Mouse (Mus musculus) brown adipose tissue, adult 24 weeks (tissue): Measurements from ENCODE around the gene Chil6. TPM values are rescaled to one million over a fixed set of nuclear protein-coding genes. Genes with fewer than 3 reads are reported as not detected.

Experiments
- H3K27ac ChIP-seq: fragments of 200-500 bp; replicated peaks from 2 replicates; pipeline ENCODE4 v1.5.1; 2012; ENCODE audit warnings: low read depth, mild to moderate bottlenecking, low read length
- H3K4me1 ChIP-seq: fragments of 200-500 bp; 2 replicates; pipeline ENCODE4 v1.6.1; 2012; ENCODE audit warnings: low read length, mixed read lengths; ENCODE audit not compliant: control insufficient read depth, insufficient read depth, insufficient read length
- H3K4me3 ChIP-seq: fragments of 200-500 bp; 2 replicates; pipeline ENCODE4 v1.5.1; 2012; ENCODE audit warnings: low read depth, mild to moderate bottlenecking, low read length, moderate library complexity; ENCODE audit not compliant: insufficient read depth
- polyA plus RNA-seq: library from polyadenylated mRNA; stranded (reverse); fragments of >200 nt; gene quantifications from 2 replicates; pipeline ENCODE4 v1.2.4, GENCODE M21; 2012; ENCODE audit not compliant: missing spikeins, insufficient read depth, insufficient read length

Chil6 gene
- polyA plus RNA-seq, result not detected in 2 replicates

DNA sequence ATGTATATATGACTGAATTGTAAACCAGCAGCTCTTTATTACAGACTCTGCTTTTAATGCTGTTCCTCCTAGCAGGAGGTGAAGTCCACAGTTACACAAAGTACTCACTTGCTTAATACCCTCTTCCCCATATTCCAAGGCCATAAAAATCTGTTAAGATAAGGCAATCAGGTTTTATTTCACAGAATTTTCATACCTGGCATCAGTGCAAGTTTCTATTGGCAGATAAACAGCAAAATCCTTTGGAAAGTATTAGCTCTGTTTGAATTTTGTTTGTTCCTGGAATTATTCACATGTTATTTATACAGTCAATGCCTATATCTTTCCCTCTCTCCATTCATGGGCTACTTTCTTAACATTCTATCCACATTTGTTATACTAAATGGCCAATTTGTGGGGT is at the start of gene Chil6:
Gene Chil6 (minus strand): TSS at position 101 of the 400 bp plus-strand sequence.
- Histone ChIP-seq H3K27ac (no peak within 1 kb of the TSS), H3K4me3 (no peak within 1 kb of the TSS), H3K4me1 (no peaks in the 10 kb centered on the region)

- H3K4me1 ChIP-seq, result no peaks in the 10 kb centered on the region
- no peak overlapping the region for H3K4me3 ChIP-seq
- no peak overlapping the region for H3K27ac ChIP-seq
These were observed 46.6 kb upstream of the Chil6 start for GRCm38 (mm10) chr3:106452616-106453015.

DNA sequence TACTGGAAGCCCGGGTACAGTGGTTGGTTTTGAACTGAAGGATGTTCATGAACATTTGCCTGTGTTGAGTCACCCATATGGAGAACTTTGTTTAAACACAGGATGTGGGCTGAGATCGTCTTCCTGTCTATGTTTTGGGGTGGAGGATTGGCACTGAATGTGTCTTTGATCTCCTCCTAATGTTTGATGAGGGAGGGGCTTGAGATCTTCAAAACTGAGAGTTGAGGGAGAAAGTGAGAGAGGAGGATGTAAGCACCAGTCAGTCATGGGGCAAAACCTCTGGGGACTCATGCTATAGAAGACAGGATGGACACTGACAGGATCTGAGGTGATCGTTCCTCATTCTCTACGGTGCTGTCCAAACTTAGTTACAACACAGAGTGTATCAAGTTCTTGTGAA is 43.6 kb upstream of the Chil6 start:
- no peak overlapping the region for H3K27ac ChIP-seq

GRCm38 (mm10) chr3:106448995-106449394 is 43.0 kb upstream of the Chil6 start:
- Histone ChIP-seq H3K4me1 (no peaks in the 10 kb centered on the region), H3K27ac (no peak overlapping the region), H3K4me3 (no peak overlapping the region)

More for the DNA sequence above, 43.6 kb upstream of the Chil6 start:
- Histone ChIP-seq H3K4me1 (no peaks in the 10 kb centered on the region), H3K4me3 (no peak overlapping the region)

DNA sequence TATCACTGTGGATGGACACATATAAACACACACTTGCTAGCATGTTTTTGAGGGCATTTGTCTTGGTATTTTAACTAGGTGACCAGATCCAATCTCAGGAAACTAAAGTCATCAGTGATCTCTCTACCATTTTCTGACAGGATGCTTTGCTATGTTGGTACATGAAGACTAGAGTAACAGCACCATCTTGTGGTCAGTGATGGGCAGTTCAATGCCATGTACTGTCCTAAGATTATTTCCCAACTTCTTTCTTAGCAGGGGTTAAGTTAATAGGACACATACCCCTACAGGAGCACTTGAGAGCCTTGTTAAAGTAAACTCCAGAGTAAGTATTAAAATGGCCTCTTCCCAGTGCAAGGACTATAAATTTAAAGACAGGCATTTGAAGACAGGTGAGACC is 42.6 kb upstream of the Chil6 start:
- no peaks in the 10 kb centered on the region for H3K4me1 ChIP-seq
- H3K27ac ChIP-seq, result no peak overlapping the region
- no peak overlapping the region for H3K4me3 ChIP-seq

Other genes starting within 250 kb of the Chil6 start
- not detected in 2 replicates for gene Chil3, start 238.6 kb downstream of the Chil6 start, polyA plus RNA-seq
- gene Chil4, start 186.7 kb downstream of the Chil6 start, polyA plus RNA-seq, result not detected in 2 replicates
- gene Dennd2d, start 76.2 kb upstream of the Chil6 start, polyA plus RNA-seq, result 4.4 and 4.5 TPM in 2 replicates
- gene Dram2, start 141.6 kb upstream of the Chil6 start, polyA plus RNA-seq, result 107 and 131 TPM in 2 replicates
- 25.1 and 44.5 TPM in 2 replicates for gene Cept1, start 141.6 kb upstream of the Chil6 start, polyA plus RNA-seq